Mouse (Mus musculus): ENCODE measurements around the gene Zfp26. TPM values are rescaled to one million over a fixed set of nuclear protein-coding genes. Genes with fewer than 3 reads are reported as not detected.

Gene Zfp26
- polyA plus RNA-seq, 1 experiment from 2014 or later, result 18.7 TPM

- Histone ChIP-seq H3K4me3 (no peak overlapping the region), H3K27me3 (no peaks in the 10 kb centered on the region), H3K27ac (no peak overlapping the region), H3K4me2 (no peak overlapping the region), H3K9ac (no peak overlapping the region), H3K9me3 (peaks cover 2% of the 10 kb centered on the region; the same call in 1 of the 2 replicates), H3K4me1 (no peaks in the 10 kb centered on the region), H3K36me3 (peaks cover 64% of the 10 kb centered on the region)
- ATAC-seq (ENCODE audit: insufficient number of reproducible peaks, insufficient read depth, low FRiP score, low TSS enrichment, low read depth), result no peak
- WGBS, result 92% methylated on average over 1 of the region's 1 CpGs
Observed at GRCm38 (mm10) chr9:20451493-20451892, 8.5 kb downstream of the Zfp26 start.

- 96% methylated on average over 4 of the region's 4 CpGs for WGBS
- H3K9me3 ChIP-seq, result peaks cover 4% of the 10 kb centered on the region; the same call in 1 of the 2 replicates
- no peak overlapping the region for H3K9ac ChIP-seq
- H3K27ac ChIP-seq, result no peak overlapping the region
- no peaks in the 10 kb centered on the region for H3K4me1 ChIP-seq
- peaks cover 89% of the 10 kb centered on the region for H3K36me3 ChIP-seq
- H3K4me2 ChIP-seq, result no peak overlapping the region
- H3K27me3 ChIP-seq, result no peaks in the 10 kb centered on the region
- ATAC-seq (ENCODE audit: insufficient number of reproducible peaks, insufficient read depth, low FRiP score, low TSS enrichment, low read depth), result no peak
- no peak overlapping the region for H3K4me3 ChIP-seq
Observed at GRCm38 (mm10) chr9:20443183-20443783, 16.7 kb downstream of the Zfp26 start.

- Histone ChIP-seq H3K27me3 (no peaks in the 10 kb centered on the region), H3K4me1 (no peaks in the 10 kb centered on the region), H3K4me3 (no peak overlapping the region), H3K9ac (no peak overlapping the region), H3K9me3 (no peaks in the 10 kb centered on the region), H3K36me3 (peaks cover 10% of the 10 kb centered on the region), H3K27ac (no peak overlapping the region), H3K4me2 (no peak overlapping the region)
- WGBS, result 84% methylated on average over 3 of the region's 3 CpGs
- ATAC-seq (ENCODE audit: insufficient number of reproducible peaks, insufficient read depth, low FRiP score, low TSS enrichment, low read depth), result no peak
Observed at GRCm38 (mm10) chr9:20430004-20430403, 30.0 kb downstream of the Zfp26 start.

- H3K9ac ChIP-seq, result no peak overlapping the region
- no peaks in the 10 kb centered on the region for H3K4me1 ChIP-seq
- H3K36me3 ChIP-seq, result no peaks in the 10 kb centered on the region
- no peak overlapping the region for H3K4me3 ChIP-seq
- no peak overlapping the region for H3K27ac ChIP-seq
- no peaks in the 10 kb centered on the region for H3K27me3 ChIP-seq
- ATAC-seq (ENCODE audit: insufficient number of reproducible peaks, insufficient read depth, low FRiP score, low TSS enrichment, low read depth), result no peak
- WGBS, result 44% methylated on average over 1 of the region's 1 CpGs
- H3K9me3 ChIP-seq, result no peaks in the 10 kb centered on the region
- H3K4me2 ChIP-seq, result no peak overlapping the region
Observed at GRCm38 (mm10) chr9:20411460-20411859, 48.5 kb downstream of the Zfp26 start.

GRCm38 (mm10) chr9:20409319-20409718 lies 50.6 kb downstream of the Zfp26 start:
- Histone ChIP-seq H3K9me3 (no peaks in the 10 kb centered on the region), H3K36me3 (no peaks in the 10 kb centered on the region), H3K27ac (no peak overlapping the region), H3K27me3 (no peaks in the 10 kb centered on the region), H3K9ac (no peak overlapping the region), H3K4me3 (no peak overlapping the region), H3K4me2 (no peak overlapping the region), H3K4me1 (no peaks in the 10 kb centered on the region)
- no peak for ATAC-seq (ENCODE audit: insufficient number of reproducible peaks, insufficient read depth, low FRiP score, low TSS enrichment, low read depth)
- WGBS, result 80% methylated on average over 2 of the region's 2 CpGs

GRCm38 (mm10) chr9:20385343-20385703 lies 74.6 kb downstream of the Zfp26 start:
- WGBS, result 17% methylated on average over 16 of the region's 16 CpGs
- Histone ChIP-seq H3K4me1 (peaks cover 11% of the 10 kb centered on the region), H3K27me3 (no peaks in the 10 kb centered on the region), H3K4me3 (peak overlapping the region; percentile 56), H3K36me3 (no peaks in the 10 kb centered on the region), H3K4me2 (peak overlapping the region; percentile 80), H3K27ac (peak overlapping the region; percentile 69), H3K9ac (peak overlapping the region; percentile 77), H3K9me3 (no peaks in the 10 kb centered on the region)
- peak; percentile 67 for ATAC-seq (ENCODE audit: insufficient number of reproducible peaks, insufficient read depth, low FRiP score, low TSS enrichment, low read depth)

- peak; percentile 98 for ATAC-seq (ENCODE audit: insufficient number of reproducible peaks, insufficient read depth, low FRiP score, low TSS enrichment, low read depth)
- no peaks in the 10 kb centered on the region for H3K27me3 ChIP-seq
Observed at GRCm38 (mm10) chr9:20384532-20385342, 75.2 kb downstream of the Zfp26 start, which contains the start of gene Zfp560. Gene Zfp560, minus strand, starts transcription at chr9:20385177.

GRCm38 (mm10) chr9:20383659-20384058 lies 76.3 kb downstream of the Zfp26 start:
- no peaks in the 10 kb centered on the region for H3K9me3 ChIP-seq
- peak overlapping the region; percentile 56 for H3K4me3 ChIP-seq
- H3K9ac ChIP-seq, result no peak overlapping the region
- H3K27ac ChIP-seq, result no peak overlapping the region
- H3K4me1 ChIP-seq, result peaks cover 11% of the 10 kb centered on the region
- H3K4me2 ChIP-seq, result peak overlapping the region; percentile 80
- 88% methylated on average over 7 of the region's 7 CpGs for WGBS
- H3K36me3 ChIP-seq, result no peaks in the 10 kb centered on the region
- H3K27me3 ChIP-seq, result no peaks in the 10 kb centered on the region
- no peak for ATAC-seq (ENCODE audit: insufficient number of reproducible peaks, insufficient read depth, low FRiP score, low TSS enrichment, low read depth)

More at GRCm38 (mm10) chr9:20384532-20385342, 75.2 kb downstream of the Zfp26 start, which contains the start of gene Zfp560:
- Histone ChIP-seq H3K4me1 (peaks cover 11% of the 10 kb centered on the region), H3K9ac (peak within 1 kb of the TSS; percentile 77), H3K9me3 (no peaks in the 10 kb centered on the region), H3K4me2 (peak within 1 kb of the TSS; percentile 80), H3K4me3 (peak within 1 kb of the TSS; percentile 56), H3K36me3 (no peaks in the 10 kb centered on the region), H3K27ac (peak within 1 kb of the TSS; percentile 69)
- 5% methylated on average over 40 of the region's 40 CpGs for WGBS

Other genes with a start within 250 kb of the Zfp26 start
- gene Olfr871, start 248.0 kb downstream of the Zfp26 start, polyA plus RNA-seq (2015; fragmentation: Nextera tagmentation; extraction: Ambion mirVana), result not detected in 2 replicates
- gene Olfr872, start 223.0 kb downstream of the Zfp26 start, polyA plus RNA-seq (2015; fragmentation: Nextera tagmentation; extraction: Ambion mirVana), result not detected in 2 replicates
- not detected in 2 replicates for gene Olfr39, start 177.8 kb downstream of the Zfp26 start, polyA plus RNA-seq (2015; fragmentation: Nextera tagmentation; extraction: Ambion mirVana)
- 0.10 TPM in 1 of 2 replicates, not detected in the other for gene Olfr873, start 161.6 kb downstream of the Zfp26 start, polyA plus RNA-seq (2015; fragmentation: Nextera tagmentation; extraction: Ambion mirVana)
- not detected in 2 replicates for gene Olfr18, start 124.1 kb downstream of the Zfp26 start, polyA plus RNA-seq (2015; fragmentation: Nextera tagmentation; extraction: Ambion mirVana)
- 33.3 and 37.6 TPM in 2 replicates for gene Zfp560, start 75.0 kb downstream of the Zfp26 start, polyA plus RNA-seq (2015; fragmentation: Nextera tagmentation; extraction: Ambion mirVana)
- gene Zfp426, start 32.6 kb upstream of the Zfp26 start, polyA plus RNA-seq (2015; fragmentation: Nextera tagmentation; extraction: Ambion mirVana), result 23.5 and 23.9 TPM in 2 replicates
- 148 and 158 TPM in 2 replicates for gene Zfp266, start 61.3 kb upstream of the Zfp26 start, polyA plus RNA-seq (2015; fragmentation: Nextera tagmentation; extraction: Ambion mirVana)
- gene Zfp846, start 121.1 kb upstream of the Zfp26 start, polyA plus RNA-seq (2015; fragmentation: Nextera tagmentation; extraction: Ambion mirVana), result 27.1 and 31.2 TPM in 2 replicates
- 394 and 448 TPM in 2 replicates for gene Ubl5, start 182.7 kb upstream of the Zfp26 start, polyA plus RNA-seq (2015; fragmentation: Nextera tagmentation; extraction: Ambion mirVana)
- gene Fbxl12, start 184.6 kb upstream of the Zfp26 start, polyA plus RNA-seq (2015; fragmentation: Nextera tagmentation; extraction: Ambion mirVana), result 15.5 and 17.7 TPM in 2 replicates
- 48.3 and 52.3 TPM in 2 replicates for gene Pin1, start 191.9 kb upstream of the Zfp26 start, polyA plus RNA-seq (2015; fragmentation: Nextera tagmentation; extraction: Ambion mirVana)

Data from embryonic facial prominence, embryonic 13.5 days (tissue).